Mouse (Mus musculus) ZHBTc4 (cell line): ENCODE results near the gene Csmd2.
"Not testable (repeated sequence)": the region's sequence is repeated elsewhere in the genome, so short reads cannot be mapped to it uniquely, and the experiment has no call there.

Source experiments
- DNase-seq: peaks from one replicate; pipeline ENCODE4 v3.0.0-alpha.2; 2011; ENCODE audit warnings: low read depth, low spot score

Csmd2 gene

DNA sequence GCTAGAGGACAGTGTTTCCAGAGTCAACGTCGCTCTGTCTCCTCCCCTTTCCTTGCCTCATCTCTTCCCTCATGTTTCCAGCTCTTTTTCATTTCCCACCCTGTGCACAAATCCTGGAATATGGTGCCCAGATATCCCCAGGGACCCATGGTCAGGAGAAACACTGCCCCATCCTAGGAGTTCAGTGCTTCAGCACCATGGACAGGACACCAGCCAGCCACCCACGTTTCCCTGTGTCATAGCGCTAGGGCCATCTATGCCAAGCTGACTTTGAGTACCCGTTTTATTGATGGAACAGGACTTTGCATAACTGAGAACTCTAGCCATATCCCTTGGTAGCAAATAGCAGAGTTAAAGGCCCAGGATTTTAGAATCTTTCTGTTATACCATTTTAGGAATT is 55.0 kb downstream of the Csmd2 start:
- DNase-seq, result peak; percentile 35

DNA sequence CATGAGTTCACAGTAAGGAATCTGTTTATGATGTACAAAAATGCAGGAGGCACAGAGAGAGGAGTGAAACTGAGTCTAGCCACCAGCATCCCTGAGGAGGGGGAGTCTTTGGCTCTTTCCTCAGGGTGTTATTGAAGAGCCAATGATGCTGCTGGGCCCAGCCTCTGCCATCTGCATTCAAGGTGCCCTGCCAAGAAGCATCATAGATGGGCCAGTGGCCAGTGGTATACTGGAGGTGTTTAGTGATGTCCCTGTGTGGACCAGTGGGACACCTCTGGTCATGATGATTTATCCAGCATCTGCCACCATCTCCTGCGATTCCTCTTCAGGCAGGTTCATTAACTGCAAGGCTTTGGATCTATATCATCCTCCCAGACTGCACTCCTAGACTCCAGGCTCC is 61.1 kb downstream of the Csmd2 start:
- DNase-seq, result no peak

DNA sequence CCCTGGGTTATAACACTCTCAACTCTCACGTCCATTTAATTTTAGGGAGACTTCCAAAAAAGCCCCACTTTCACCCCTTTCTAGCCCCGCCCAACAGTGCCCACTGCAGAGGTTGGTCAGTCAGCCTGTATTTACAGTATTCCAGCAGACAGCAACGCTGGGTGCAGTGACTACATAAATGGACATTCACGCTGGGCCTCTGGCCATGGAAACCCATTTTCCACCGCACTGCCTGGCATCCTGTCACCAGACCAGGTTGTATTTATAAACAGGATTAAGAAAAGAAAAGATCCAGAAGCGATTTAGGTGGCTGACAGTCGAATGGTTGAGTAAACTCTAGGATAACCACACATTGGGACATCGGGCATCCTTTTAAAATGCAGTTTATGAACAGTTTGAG is 65.0 kb downstream of the Csmd2 start:
- DNase-seq, result no peak

DNA sequence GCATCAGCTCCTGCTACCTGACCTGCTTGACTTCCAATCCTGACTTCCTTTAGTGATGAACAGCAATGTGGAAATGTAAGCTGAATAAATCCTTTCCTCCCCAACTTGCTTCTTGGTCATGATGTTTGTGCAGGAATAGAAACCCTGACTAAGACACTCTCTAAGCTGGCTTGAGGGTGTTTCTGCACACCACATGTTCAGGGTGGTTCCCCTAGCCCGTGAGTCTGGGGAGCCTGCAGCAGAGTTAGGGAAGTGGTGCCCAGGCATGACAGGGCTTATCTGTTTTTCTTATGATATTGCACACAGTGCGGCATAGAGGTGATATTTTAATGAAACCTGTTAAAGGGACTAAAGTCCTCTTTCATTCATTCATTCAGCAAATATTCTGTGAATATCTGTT is 73.6 kb downstream of the Csmd2 start:
- DNase-seq, result not testable (repeated sequence)

GRCm38 (mm10) chr4:128067189-128067588 is 79.5 kb downstream of the Csmd2 start:
- DNase-seq, result no peak

DNA sequence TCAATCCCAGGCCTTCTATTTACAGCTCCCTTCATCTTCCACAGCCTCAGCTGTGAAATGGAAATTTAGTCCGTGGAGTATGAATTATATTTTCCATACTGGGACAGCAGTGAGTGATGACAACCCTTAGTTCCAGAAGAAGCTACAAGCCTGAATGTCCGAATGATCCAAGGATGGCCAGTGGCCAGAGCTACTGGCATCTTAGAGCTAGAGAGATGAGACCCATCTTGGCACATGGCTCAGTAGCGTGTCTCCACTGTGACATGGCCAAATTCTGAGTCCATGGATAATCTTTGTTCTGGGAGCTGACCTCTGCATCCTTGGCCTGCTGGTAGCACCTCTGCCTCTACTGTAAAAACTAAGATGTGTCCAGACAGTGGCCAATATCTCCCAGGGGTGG is 96.8 kb downstream of the Csmd2 start:
- no peak for DNase-seq

- DNase-seq, result no peak
These were observed 97.4 kb downstream of the Csmd2 start for GRCm38 (mm10) chr4:128085096-128085495.

DNA sequence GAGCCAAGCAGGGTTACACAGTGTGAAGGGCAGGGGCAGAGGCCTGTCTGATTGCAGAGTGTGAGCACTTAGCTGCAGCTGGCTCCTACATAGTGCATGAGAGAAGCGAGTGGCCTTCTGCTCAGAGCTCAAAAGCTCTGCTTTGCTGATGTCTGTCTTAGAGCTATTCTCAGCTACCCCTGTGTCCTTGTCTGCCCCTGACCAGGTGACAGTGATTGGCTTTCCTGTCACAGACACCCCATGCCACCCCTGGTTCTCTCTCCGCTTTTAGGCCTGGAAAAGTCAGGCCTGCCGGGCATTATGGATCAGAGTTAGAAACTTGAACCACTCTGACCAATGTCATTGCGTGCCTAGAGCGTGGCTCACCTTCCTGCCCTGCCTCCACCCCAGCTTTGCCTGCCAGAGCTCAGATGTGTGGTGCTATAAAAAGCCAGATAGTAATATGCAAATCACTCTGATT is 99.5 kb downstream of the Csmd2 start:
- no peak for DNase-seq

DNA sequence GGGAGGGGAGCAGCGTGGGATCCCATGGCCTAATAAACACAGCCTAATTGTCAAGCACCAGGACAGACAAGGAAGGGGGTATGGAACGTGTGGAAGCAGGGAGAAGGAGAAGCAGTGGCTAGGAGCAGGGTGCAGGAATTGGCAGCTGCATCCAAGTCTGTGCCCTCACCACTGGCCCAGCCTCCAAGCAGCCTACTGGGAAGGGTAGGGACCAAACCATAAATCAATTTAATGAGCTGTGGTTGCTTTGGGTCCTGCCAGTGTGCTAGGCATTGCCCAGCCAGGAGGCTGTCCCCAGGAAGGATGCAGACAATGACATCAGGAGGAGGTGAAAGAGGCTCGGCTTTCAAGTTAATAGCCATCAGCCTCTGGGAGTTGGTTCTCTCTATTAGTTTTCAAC is 100.0 kb downstream of the Csmd2 start:
- DNase-seq, result no peak

DNA sequence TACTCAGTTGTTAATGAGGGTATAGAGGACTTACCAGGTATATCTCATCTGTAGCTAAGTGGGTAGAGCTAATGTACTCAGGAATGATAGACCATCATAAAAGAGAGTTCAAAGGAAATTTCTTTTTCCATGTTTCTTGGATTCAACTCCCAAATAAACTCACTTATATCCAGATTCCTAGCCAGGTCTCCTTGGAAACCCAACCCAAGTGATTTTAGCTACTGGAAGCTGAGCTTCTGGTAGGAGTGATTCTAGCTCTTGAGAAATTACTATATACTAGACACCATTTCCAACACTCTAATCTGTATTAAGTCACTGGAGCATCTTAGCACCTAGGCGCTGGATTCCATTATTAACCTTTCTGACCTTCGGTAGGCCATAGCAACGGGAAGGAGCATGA is 100.6 kb downstream of the Csmd2 start:
- DNase-seq, result no peak

DNA sequence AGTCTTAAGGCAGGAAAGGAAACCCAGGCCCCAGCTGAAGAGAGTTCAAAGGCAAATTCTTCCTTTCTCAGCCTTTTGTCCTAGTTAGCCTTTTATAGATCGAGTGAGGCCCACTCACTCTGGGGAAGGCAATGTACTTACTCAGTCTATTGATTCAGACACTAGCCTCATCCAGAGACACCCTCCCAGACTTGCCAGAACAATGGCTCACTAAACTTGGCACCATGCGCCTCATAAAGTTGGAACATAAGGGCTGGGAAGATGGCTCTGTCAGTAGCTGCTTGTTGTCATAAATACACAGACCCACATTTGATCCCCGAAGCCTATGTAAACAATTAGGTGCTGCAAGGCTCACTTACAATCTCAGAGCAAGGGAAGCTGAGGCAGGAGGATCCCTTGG is 104.3 kb downstream of the Csmd2 start:
- no peak for DNase-seq

- DNase-seq, result no peak
These were observed 111.9 kb downstream of the Csmd2 start for GRCm38 (mm10) chr4:128099515-128099914.

- no peak for DNase-seq
These were observed 112.9 kb downstream of the Csmd2 start for GRCm38 (mm10) chr4:128100541-128100940.

DNA sequence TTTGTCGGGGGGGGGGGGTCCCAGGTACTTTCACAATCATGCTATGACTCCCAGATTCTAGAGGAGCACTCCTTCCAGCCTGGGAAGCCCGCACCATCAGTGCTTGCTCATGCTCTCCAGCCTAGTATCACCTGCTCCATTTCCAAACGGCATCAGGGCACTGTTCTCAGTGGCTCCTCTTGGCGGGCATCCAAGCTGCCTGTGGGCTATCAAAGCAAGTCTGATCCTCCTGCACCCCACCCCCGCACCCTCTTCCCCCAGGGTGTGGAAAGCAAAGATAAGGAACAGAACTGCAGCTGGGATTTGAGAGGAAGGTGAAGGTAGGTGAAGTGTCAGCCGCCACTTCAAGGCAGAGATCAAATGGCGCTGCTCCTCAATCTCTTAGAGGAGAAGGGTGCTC is 128.7 kb downstream of the Csmd2 start:
- no peak for DNase-seq

DNA sequence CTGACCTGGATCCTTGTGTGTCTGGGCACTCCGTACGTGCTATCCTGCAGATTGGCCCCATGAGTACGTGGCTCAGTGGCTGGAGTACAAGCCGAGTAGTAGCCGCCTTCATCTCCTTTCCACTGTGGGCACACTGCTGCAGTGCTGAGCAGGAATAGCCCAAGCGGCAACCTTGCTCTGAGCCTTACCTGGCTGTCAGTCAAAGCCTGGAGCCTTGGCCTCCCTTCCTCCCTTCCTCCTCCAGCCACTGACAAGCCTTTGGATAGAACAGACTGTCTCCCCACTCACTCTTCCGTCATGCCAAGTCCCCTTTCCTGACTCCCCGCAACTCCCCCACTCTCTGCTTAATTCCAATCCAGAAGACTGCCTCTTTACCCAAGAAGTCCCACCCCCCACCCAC is 135.6 kb downstream of the Csmd2 start:
- DNase-seq, result no peak

GRCm38 (mm10) chr4:128124738-128125137 is 137.1 kb downstream of the Csmd2 start:
- DNase-seq, result peak; percentile 52

- no peak for DNase-seq
These were observed 140.9 kb downstream of the Csmd2 start for GRCm38 (mm10) chr4:128128546-128128945.

GRCm38 (mm10) chr4:128130611-128131142 is 143.0 kb downstream of the Csmd2 start:
- DNase-seq, result peak; percentile 78

DNA sequence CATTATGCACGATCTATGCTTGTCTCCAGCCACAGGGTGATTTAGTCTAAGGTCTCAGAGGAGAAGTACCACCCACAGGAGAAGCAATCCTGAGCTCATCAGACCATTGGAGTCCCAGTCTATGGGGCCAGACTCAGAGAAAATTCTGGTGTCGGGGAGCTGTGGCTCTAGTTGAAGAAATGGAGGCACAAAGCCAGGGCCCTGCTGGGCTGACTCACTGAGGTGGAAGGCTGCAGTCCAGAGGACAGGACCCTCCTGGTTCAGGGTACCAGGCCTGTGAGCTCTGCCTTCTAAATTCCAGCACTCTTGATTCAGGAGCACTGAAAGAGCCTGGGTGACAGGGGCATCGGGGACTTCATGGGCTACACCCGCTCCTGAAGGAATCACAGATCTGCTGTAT is 144.0 kb downstream of the Csmd2 start:
- no peak for DNase-seq

GRCm38 (mm10) chr4:128132876-128133646 is 145.4 kb downstream of the Csmd2 start:
- DNase-seq, result no peak

- DNase-seq, result no peak
These were observed 146.8 kb downstream of the Csmd2 start for GRCm38 (mm10) chr4:128134348-128134994.

GRCm38 (mm10) chr4:128135014-128135622 is 147.5 kb downstream of the Csmd2 start:
- no peak for DNase-seq

- no peak for DNase-seq
These were observed 152.3 kb downstream of the Csmd2 start for GRCm38 (mm10) chr4:128139991-128140390.
